Mouse (Mus musculus): ENCODE measurements around the gene Rflna.

Rflna gene

GRCm38 (mm10) chr5:125006896-125007295 lies 3.9 kb downstream of the Rflna start:
- no peak for DNase-seq

GRCm38 (mm10) chr5:125011166-125011565 lies 8.1 kb downstream of the Rflna start:
- no peak for DNase-seq

DNA sequence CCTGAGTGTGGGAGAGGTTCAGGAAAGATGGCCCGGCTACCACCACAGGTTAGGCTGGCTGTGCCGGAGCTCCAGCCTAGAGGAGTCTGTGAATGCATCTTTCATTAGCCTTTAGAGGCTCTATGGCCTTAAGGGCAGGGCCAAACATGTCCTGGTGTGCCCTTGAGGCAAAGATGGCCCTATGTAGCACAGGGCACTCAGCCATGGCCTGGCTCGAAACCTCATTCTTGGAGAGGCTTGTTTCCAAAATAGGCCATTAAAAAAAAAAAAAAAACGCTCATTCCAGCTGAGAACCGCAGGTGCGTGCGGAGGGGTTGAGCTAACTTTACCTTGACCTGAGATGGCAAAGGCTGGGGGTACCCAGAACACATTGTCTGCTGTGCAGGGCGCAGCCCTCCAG lies 8.6 kb downstream of the Rflna start:
- DNase-seq: no peak

- peak; percentile 55 to 73 for DNase-seq
Measured at GRCm38 (mm10) chr5:125014497-125014896, 11.5 kb downstream of the Rflna start.

GRCm38 (mm10) chr5:125015066-125015465 lies 12.0 kb downstream of the Rflna start:
- DNase-seq: no peak

- peak; percentile 67 to 71 for DNase-seq
Measured at GRCm38 (mm10) chr5:125015576-125015975, 12.6 kb downstream of the Rflna start.

DNA sequence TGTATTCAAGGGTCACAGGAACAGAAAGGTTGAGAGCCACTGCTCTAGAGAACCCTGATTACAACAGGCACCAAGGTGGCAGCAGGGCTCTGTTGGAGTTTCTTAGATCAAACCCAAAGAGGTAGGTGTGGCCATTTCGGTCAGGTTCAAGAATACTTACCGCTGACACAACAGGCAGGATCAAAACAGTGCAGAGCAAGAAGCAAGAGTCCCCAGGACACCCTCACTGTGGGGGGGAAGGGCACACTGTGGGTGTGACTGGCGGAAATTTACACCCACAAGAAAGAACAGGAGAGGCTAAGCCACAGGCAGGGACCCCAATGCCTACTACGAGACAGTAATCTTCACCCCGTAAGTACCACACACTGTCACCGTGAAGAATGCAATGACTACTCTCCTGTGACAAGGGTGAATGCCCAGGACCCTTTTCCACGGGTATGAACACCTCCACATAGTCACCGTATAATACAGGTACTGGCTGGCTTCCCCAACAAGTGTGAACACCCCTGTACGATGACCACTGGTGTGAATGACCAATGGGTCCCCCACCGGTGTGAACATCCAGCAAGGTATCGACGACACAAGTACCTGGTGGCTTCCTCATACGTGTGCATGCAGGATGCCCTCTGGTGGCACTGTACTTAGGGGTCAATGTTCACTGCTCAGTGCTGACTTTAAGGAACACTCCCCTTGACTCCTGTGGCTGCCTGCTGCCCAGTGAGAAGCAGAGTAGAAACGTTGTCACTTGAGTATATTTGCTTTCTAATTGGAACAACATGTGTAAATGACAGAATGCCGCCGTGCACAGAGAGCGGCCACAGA lies 13.6 kb downstream of the Rflna start:
- DNase-seq: peak in 1 of 2 experiments; percentile 51

DNA sequence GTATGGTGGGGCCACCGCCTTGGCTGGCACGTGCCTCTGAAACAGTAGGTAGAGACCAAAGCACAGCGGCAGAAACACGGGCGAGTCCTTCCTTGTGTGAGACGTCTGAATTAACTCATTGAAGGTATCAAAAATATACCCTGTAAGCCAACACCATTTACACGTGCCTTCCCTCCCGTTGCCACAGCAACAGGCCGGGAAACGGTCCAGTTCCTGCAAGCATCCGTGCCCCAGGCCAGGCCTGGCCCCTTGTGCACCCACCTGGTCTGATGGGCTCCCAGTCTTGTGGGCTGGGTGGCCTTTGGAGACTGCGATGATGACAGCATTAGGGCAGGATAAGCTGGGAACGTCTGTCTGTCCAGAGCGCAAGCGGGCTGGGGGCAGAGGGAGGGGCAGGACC lies 14.3 kb downstream of the Rflna start:
- DNase-seq: no peak

DNA sequence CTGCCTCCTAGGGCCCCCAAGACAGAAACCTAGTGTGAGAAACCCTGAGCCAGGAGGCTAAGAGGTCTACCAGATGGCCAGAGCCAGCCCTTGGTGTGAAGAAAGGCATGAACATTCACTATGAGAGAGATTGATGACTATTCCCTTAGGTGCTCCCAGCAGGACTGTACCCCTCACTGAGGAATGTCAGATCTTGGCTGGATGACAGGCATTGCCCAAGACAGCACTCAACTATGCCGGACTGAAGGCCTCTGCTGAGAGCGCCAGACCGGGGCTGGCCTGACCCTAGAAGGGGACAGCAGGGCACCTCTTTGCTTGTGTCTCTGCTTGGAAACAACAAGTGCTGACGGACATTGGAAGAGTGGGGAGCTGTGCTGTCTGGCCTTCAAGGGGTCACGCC lies 16.1 kb downstream of the Rflna start:
- DNase-seq: peak; percentile 68 to 79

GRCm38 (mm10) chr5:125021298-125021697 lies 18.3 kb downstream of the Rflna start:
- DNase-seq: peak; percentile 53 to 63

GRCm38 (mm10) chr5:125024002-125024401 lies 21.0 kb downstream of the Rflna start:
- DNase-seq: no peak

DNA sequence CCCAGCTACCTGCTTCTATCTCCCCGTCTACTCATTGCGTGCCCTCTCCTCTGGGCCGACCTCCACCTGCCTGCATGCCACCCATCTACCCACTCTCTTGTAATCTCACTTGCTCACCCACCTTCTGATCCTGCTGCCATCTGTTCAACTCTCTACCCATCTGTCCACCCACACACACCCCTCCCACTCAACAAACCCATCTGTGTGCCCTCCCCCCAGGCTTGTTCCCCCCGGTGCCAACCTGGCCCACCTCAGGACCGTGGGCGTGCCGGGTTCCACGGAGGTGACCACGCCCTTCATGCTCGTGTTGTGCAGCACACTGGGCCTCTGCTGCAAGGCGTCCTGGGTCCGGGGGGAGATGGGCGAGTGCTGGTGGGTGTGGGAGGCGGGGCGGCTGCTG lies 25.4 kb downstream of the Rflna start:
- DNase-seq: no peak

GRCm38 (mm10) chr5:125028911-125029310 lies 25.9 kb downstream of the Rflna start:
- DNase-seq: no peak

DNA sequence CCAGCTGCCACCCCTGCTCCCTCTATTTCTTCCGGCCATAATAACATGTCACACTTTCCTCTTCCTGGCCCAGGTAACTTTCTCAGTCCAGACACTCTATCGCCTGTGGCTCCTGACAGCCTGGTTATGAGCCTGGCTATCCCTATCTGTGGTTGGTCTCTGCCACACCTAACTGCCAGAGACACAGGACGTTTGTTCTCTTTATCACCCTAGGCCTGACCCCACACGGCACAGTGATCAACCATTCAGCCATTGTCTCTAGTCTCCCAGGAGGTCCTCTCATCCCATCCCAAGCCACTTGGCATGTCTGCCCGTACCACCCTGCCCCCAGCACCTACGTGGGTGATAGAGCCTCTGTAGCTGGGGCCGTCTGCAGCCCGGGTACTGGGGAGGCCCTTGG lies 33.5 kb downstream of the Rflna start:
- no peak for DNase-seq

- DNase-seq: no peak
Measured at GRCm38 (mm10) chr5:125039377-125040027, 36.5 kb downstream of the Rflna start.

- DNase-seq: peak; percentile 60 to 69
Measured at GRCm38 (mm10) chr5:125040128-125040584, 37.1 kb downstream of the Rflna start.

GRCm38 (mm10) chr5:125041578-125041977 lies 38.6 kb downstream of the Rflna start:
- no peak for DNase-seq

GRCm38 (mm10) chr5:125043448-125043847 lies 40.4 kb downstream of the Rflna start:
- no peak for DNase-seq

- no peak for DNase-seq
Measured at GRCm38 (mm10) chr5:125045202-125045601, 42.2 kb downstream of the Rflna start.

DNA sequence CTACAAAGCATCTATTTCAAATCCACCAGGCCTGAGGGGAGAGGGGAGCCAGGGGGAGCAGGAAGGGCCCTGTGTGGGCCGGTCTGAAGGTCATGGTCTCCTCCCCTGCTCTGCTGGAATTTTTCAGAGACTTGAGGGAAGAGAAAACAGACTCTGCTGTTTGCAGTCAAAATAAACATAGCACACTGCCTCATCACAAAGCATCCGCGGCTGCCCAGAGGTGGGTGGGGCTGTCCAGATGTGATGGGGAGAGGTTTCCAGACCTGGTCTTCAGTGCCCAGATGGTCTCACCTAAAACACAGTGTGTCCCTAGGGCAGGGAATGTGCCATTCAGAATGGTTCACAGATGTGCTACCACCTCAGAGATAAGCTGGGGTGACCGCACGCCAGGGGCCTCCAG lies 43.4 kb downstream of the Rflna start:
- DNase-seq: no peak

DNA sequence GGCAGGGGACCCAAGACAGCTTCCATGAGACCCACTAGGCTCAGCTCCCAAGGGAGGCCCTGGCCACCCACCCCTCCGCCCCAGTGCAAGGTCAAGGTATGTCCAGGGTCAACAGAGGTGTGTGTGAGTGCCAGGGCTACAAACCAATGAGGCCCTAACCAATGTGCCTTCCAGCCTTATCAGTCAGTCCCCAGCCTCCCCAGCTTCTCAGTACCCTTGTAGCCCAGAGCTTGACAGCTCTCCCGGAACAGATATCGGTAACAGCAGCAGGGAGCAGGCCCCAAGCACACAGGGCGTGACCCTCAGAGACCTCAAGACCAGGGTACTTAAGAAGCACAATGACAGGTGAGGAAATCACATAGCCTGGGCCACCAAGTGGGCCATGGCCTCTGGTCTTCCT lies 46.5 kb downstream of the Rflna start:
- no peak for DNase-seq

GRCm38 (mm10) chr5:125052237-125052602 lies 49.2 kb downstream of the Rflna start:
- DNase-seq: peak; percentile 61 to 70

DNA sequence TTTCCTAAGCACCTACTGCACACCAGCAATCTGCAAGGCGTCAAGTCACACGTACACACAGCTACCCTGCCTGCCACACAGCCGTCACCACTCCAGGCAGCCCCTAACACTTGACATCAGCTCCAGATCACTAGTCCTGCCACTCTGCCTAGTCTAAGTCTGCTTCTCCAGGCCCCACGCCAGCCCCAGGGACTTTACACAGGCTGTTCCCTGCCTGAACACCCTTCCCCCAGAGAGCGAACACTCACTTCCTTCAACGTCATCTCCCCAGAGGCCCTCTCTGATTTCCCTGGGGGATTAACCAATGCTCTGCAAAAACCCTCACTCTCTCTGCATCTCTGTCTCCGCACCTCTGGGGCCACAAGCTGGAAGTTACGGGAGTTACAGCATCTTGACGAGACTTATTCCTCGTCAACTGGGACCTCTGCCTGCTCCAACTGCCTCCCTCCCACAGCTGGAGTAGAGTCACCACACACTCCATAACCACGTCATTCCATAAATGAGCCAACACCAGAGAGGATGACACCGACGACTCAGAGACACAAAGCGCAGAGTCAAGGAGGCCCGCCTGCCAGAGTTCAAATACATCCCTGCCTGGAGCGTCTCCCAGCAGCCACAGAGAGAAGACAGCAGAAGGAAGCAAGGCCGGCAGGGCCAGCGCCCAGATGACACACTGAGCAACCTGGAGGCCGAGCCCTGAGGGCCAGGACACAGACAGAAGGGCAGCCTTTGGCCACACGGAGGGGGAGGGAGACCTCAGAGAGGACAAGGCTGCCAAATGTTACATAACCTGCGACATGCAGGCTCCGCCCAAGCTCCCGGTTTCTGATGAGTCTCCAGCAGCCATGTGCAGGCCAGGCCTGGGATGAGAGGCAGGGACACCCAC lies 49.8 kb downstream of the Rflna start:
- peak; percentile 84 to 89 for DNase-seq

Measured in lung, adult 18-20 months (tissue).